Mouse (Mus musculus): ENCODE data around the gene Fbxw7.

DNA sequence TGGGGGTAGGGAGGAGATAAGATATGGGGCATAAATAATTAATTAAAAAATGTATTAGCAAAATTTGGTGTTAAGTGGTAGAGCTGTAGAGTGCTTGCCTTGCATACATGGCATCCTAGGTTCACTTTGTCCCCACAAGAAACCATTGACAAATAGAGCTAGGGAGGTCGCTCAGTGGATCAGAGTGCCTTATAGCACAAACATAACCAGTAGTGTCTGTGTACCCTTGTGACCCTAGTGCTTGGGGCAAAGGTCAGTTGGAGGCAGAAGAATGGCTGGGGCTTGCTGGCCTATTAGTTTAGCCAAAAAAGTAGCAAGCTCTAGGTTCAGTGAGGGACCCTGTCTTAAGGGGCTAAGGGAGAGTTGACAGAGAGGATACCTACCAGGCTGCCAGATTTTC lies 45.6 kb downstream of the Fbxw7 start:
- no peak for TF ChIP-seq CTCF (IDR thresholded peaks at IDR 0.05; ENCODE audit: extremely low read depth, insufficient read depth, insufficient read length, insufficient replicate concordance)
- TF ChIP-seq POLR2A (IDR thresholded peaks at IDR 0.05; ENCODE audit: low read depth, low read length) = no peak

All from spleen, adult 2 months (tissue).